8 mouse cellular contexts compared by ENCODE assay signal in genomic region chr6:72389941-72390771, GRCm38 (mm10). TPM values are rescaled to one million over a fixed set of nuclear protein-coding genes. Genes with fewer than 3 reads are reported as not detected.
DNase-seq lines count a peak whose midpoint lies in the region; ATAC-seq lines count a peak whose summit lies in the region.

TSS of gene Vamp8 (minus strand) at chr6:72390703.

- peak within 1 kb of the TSS; percentile 28 for H3K9ac ChIP-seq in hindbrain, embryonic 16.5 days (ENCODE audit: low read depth, low read length)

- DNase-seq in R1 (ENCODE audit: low read depth, low spot score) = peak; percentile 88
- peak; percentile 59 to 60 for DNase-seq in cerebellum, postnatal 14 days
- peak; percentile 88 to 92 for DNase-seq in gastrocnemius, adult 8-10 months (ENCODE audit: low spot score in 2 of 2)
- peak; percentile 30 to 88 for DNase-seq in left cerebral cortex, postnatal 10 days (ENCODE audit: extremely low spot score in 1 of 2, low spot score in 2 of 2)
- peak; percentile 48 to 56 for DNase-seq in right cerebral cortex, postnatal 10 days (ENCODE audit: low spot score in 2 of 2)
- peak; percentile 75 for DNase-seq in urinary bladder, postnatal 25 days (ENCODE audit: low spot score)

- H3K4me1 ChIP-seq in hindbrain, embryonic 16.5 days (ENCODE audit: control insufficient read depth, insufficient read depth, low read depth, low read length) = peaks cover 10% of the 10 kb centered on the region; the same call in 1 of the 2 replicates
- peaks cover 76% of the 10 kb centered on the region for H3K4me1 ChIP-seq in megakaryocyte, embryonic 14.5 days

- H3K4me3 ChIP-seq in hindbrain, embryonic 16.5 days (ENCODE audit: low read length) = peak within 1 kb of the TSS; percentile 29
- H3K4me3 ChIP-seq in megakaryocyte, embryonic 14.5 days (replicated peaks) = peak within 1 kb of the TSS; percentile 95

- peak; percentile 45; the same call in 1 of the 2 replicates for ATAC-seq in hindbrain, embryonic 16.5 days

- peak within 1 kb of the TSS; percentile 54 for H3K4me2 ChIP-seq in hindbrain, embryonic 16.5 days (ENCODE audit: low read length)

- peaks cover 3% of the 10 kb centered on the region for H3K27me3 ChIP-seq in hindbrain, embryonic 16.5 days (replicated peaks; ENCODE audit: control insufficient read depth, insufficient read depth, low read length)
- H3K27me3 ChIP-seq in megakaryocyte, embryonic 14.5 days (replicated peaks) = no peaks in the 10 kb centered on the region

- H3K36me3 ChIP-seq in hindbrain, embryonic 16.5 days (ENCODE audit: control insufficient read depth, insufficient read depth, low read length) = no peaks in the 10 kb centered on the region
- peaks cover 63% of the 10 kb centered on the region for H3K36me3 ChIP-seq in megakaryocyte, embryonic 14.5 days (replicated peaks; ENCODE audit: low read length)

- 3% methylated on average over 31 of the region's 33 CpGs for WGBS in hindbrain, embryonic 16.5 days

- no peaks in the 10 kb centered on the region for H3K9me3 ChIP-seq in hindbrain, embryonic 16.5 days (ENCODE audit: control insufficient read depth, low read length)
- no peaks in the 10 kb centered on the region for H3K9me3 ChIP-seq in megakaryocyte, embryonic 14.5 days

- peak within 1 kb of the TSS; percentile 40 for H3K27ac ChIP-seq in hindbrain, embryonic 16.5 days (ENCODE audit: low read depth, low read length)

- intact Hi-C loops in left cerebral cortex, postnatal 10 days (cut with DNase I) = no loop called here

RNA-seq across cellular contexts. Expression of gene Vamp8, which starts in this region (rescaled TPM):
- total RNA-seq in gastrocnemius, adult 8-10 months (2022) = 10 to 100 TPM; 37.1 to 47.8 (median 45.0) TPM
- polyA plus RNA-seq in hindbrain, embryonic 16.5 days (2015; fragmentation: Nextera tagmentation; extraction: Ambion mirVana) = 28.5 and 29.4 TPM in 2 replicates
- total RNA-seq in left cerebral cortex, postnatal 10 days (2021) = 1 to 10 TPM; 8.1 to 9.4 TPM
- 31.1 and 174 TPM in 2 replicates for polyA plus RNA-seq in megakaryocyte, embryonic 14.5 days (2012; ENCODE audit: insufficient read depth, low replicate concordance)

Comparison
In these comparisons a context has a peak if more than half of its experiments do, and no peak if none do; other contexts are left out.
1. Peak in every context shown above with its lines: DNase-seq, ATAC-seq, H3K4me3 ChIP-seq and H3K27ac ChIP-seq.